Mouse (Mus musculus) kidney, postnatal 0 days (tissue): ENCODE data around the gene Olfr398. TPM values are rescaled to one million over a fixed set of nuclear protein-coding genes. Genes with fewer than 3 reads are reported as not detected.

ENCODE experiments used
- ATAC-seq: fragments of 200-750 bp; cut with Nextera tagmentation; replicated peaks from 2 replicates; pipeline ENCODE4 v1.8.0; 2017; ENCODE audit warnings: low read depth, moderate number of reproducible peaks, moderate TSS enrichment, moderate library complexity; ENCODE audit not compliant: low FRiP score
- DNase-seq: peaks from one replicate; pipeline ENCODE4 v3.0.0-alpha.2; 2016; ENCODE audit warnings: low spot score
- H3K27ac ChIP-seq: fragments of 300-500 bp; sonication (generic); 2 replicates; pipeline ENCODE4 v1.5.1; 2014; ENCODE audit warnings: mild to moderate bottlenecking
- H3K27me3 ChIP-seq: fragments of 300-500 bp; sonication (generic); 2 replicates; pipeline ENCODE4 v1.6.1; 2014; ENCODE audit warnings: low read length, mixed read lengths; ENCODE audit not compliant: insufficient read depth
- H3K36me3 ChIP-seq: fragments of 300-500 bp; sonication (generic); 2 replicates; pipeline ENCODE4 v1.6.1; 2014; ENCODE audit warnings: low read length, mixed read lengths; ENCODE audit not compliant: insufficient read depth
- H3K4me1 ChIP-seq: fragments of 300-500 bp; sonication (generic); replicated peaks from 2 replicates; pipeline ENCODE4 v1.6.1; 2014; ENCODE audit warnings: antibody characterized with exemption, low read length, mixed read lengths; ENCODE audit not compliant: insufficient read depth
- H3K4me2 ChIP-seq: fragments of 300-500 bp; sonication (generic); 2 replicates; pipeline ENCODE4 v1.6.1; 2014; ENCODE audit warnings: mild to moderate bottlenecking, low read length, moderate library complexity, mixed read lengths
- H3K4me3 ChIP-seq: fragments of 300-500 bp; sonication (generic); replicated peaks from 2 replicates; pipeline ENCODE4 v1.5.1; 2014; ENCODE audit warnings: low read depth, low read length
- H3K9ac ChIP-seq: fragments of 300-500 bp; sonication (generic); 2 replicates; pipeline ENCODE4 v1.6.1; 2014; ENCODE audit warnings: low read depth, low read length
- H3K9me3 ChIP-seq: fragments of 300-500 bp; sonication (generic); replicated peaks from 2 replicates; pipeline ENCODE4 v1.6.1; 2016; ENCODE audit warnings: low read length, inconsistent platforms, mixed read lengths
- CTCF ChIP-seq: IDR thresholded peaks from 2 replicates; pipeline ENCODE4 v1.5.1; 2016; ENCODE audit warnings: antibody characterized with exemption, low read depth, mild to moderate bottlenecking, moderate library complexity
- WGBS: fragments of 180-500 bp; shearing (Covaris S2); extraction: QIAGEN DNeasy Blood & Tissue Kit; methylation state at CpG from one replicate; pipeline ENCODE4 v1.1.7; 2014; 5-methylcytosine and 5-hydroxymethylcytosine counted together
- polyA plus RNA-seq: library from polyadenylated mRNA; unstranded; fragments of >200 nt; fragmentation: Nextera tagmentation; extraction: Ambion mirVana; gene quantifications from 2 replicates; pipeline ENCODE4 v1.2.1, GENCODE M21; 2015

Olfr398 gene
- not detected in 2 replicates for polyA plus RNA-seq

DNA sequence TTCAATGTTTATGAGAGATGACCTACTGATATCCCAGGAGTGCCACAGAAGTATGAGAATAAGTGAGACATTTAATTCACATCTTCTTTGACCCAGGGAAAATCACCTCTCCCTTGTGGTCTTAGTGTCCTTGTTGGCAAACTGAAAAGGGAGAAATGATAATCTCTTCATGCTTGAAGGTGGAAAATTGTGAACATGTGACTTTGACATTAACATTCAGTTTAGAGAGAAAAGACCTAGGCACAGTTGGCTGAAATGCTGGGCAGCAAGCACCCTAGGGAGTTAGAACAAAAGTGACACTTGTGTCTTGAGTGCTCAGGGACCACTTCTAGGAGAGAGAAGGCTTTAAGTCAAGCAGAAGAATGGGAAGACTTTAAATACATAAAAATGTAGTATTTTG, at the start of gene Olfr398:
TSS of gene Olfr398 (minus strand) at position 101 of the 400 bp plus-strand sequence.
- DNase-seq (no peak), ATAC-seq (no peak)
- Histone ChIP-seq H3K4me1 (no peaks in the 10 kb centered on the region), H3K4me2 (no peak within 1 kb of the TSS), H3K36me3 (no peaks in the 10 kb centered on the region), H3K9me3 (no peaks in the 10 kb centered on the region; the same call in 1 of the 2 replicates), H3K9ac (no peak within 1 kb of the TSS), H3K4me3 (no peak within 1 kb of the TSS), H3K27me3 (no peaks in the 10 kb centered on the region), H3K27ac (no peak within 1 kb of the TSS)
- no peak for TF ChIP-seq CTCF

DNA sequence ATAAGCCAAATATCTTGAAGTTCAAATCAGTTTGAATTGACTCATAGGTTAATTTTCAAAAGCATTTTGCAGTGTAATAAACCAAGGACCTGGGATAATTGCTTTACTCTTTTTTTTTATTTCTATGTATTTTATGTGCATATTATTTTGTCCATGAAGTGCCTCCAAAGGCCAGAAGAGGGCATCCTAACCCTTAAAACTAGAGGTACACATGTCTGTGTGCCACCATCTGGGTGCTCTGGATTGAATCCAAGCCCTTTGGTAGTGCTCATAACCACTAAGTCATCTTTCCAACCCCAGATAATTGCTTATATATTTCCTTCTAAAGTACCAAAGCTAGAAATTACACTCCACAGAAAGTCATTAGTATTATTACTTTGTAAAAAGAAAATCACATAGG, 2.9 kb upstream of the Olfr398 start:
- Histone ChIP-seq H3K27me3 (no peaks in the 10 kb centered on the region), H3K4me2 (no peak overlapping the region), H3K36me3 (no peaks in the 10 kb centered on the region), H3K9me3 (no peaks in the 10 kb centered on the region; the same call in 1 of the 2 replicates), H3K9ac (no peak overlapping the region), H3K4me1 (no peaks in the 10 kb centered on the region), H3K27ac (no peak overlapping the region), H3K4me3 (no peak overlapping the region)
- ATAC-seq (no peak), DNase-seq (no peak)
- TF ChIP-seq CTCF: no peak

DNA sequence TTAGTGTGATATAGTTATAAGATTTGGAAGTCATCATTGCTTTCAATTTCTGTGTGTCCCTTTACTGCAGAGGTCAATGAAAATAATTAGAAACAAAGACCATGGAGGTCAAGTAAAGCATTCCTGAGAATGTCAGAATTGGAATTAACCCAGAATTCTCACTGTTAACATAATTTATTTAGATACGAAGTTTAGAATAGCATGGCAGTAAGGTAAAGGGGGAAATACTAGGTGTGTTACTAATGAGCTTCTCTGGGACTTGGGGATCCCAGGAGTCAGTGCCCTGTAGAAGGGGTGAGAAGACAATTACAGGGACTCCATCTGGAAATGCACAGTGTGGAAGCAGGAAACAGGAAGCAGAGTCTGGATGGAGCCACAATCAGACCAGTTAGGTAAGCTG, 29.7 kb downstream of the Olfr398 start, which contains the start of gene Olfr397:
TSS of gene Olfr397 (plus strand) at position 301 of the 400 bp plus-strand sequence.
- H3K4me3 ChIP-seq: no peak within 1 kb of the TSS

DNA sequence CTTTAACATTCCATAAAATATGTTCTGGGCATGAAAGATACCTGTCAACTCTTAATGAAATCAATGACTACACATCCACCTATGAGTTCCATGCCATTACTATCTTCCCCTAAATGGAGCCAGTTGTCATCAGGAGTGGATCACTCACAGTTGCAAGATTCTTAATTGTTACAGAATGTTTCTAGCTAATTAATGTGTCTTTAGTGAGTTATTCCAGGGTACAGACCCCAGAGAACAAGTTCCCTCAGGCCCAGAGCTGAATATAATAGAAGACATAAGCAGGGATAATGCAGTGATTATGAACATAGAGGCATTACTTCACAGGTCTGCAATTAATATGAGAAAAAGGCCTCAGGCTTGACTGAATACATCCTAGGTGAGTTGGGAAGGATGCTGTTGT, 53.8 kb downstream of the Olfr398 start, which contains the start of gene Olfr23:
TSS of gene Olfr23 (plus strand) at position 301 of the 400 bp plus-strand sequence.
- no peaks in the 10 kb centered on the region for H3K36me3 ChIP-seq
- H3K4me1 ChIP-seq: no peaks in the 10 kb centered on the region
- H3K4me2 ChIP-seq: no peak within 1 kb of the TSS
- H3K9ac ChIP-seq: no peak within 1 kb of the TSS
- H3K9me3 ChIP-seq: no peaks in the 10 kb centered on the region
- ATAC-seq (no peak), DNase-seq (no peak)
- no peak within 1 kb of the TSS for H3K27ac ChIP-seq
- no peaks in the 10 kb centered on the region for H3K27me3 ChIP-seq
- no peak within 1 kb of the TSS for H3K4me3 ChIP-seq
- no peak for TF ChIP-seq CTCF

More for the DNA sequence above, 29.7 kb downstream of the Olfr398 start, which contains the start of gene Olfr397:
- H3K27me3 ChIP-seq: no peaks in the 10 kb centered on the region
- no peak within 1 kb of the TSS for H3K27ac ChIP-seq
- DNase-seq: no peak
- no peak within 1 kb of the TSS for H3K4me2 ChIP-seq
- no peak for TF ChIP-seq CTCF
- H3K9ac ChIP-seq: no peak within 1 kb of the TSS
- 79% methylated on average over 1 of the region's 1 CpGs for WGBS
- no peaks in the 10 kb centered on the region for H3K36me3 ChIP-seq
- no peaks in the 10 kb centered on the region for H3K9me3 ChIP-seq
- H3K4me1 ChIP-seq: no peaks in the 10 kb centered on the region
- ATAC-seq: no peak

Other genes starting within 250 kb of the Olfr398 start
- not detected in 2 replicates for gene Olfr389, start 209.7 kb downstream of the Olfr398 start, polyA plus RNA-seq
- gene Olfr390, start 207.4 kb downstream of the Olfr398 start, polyA plus RNA-seq: not detected in 2 replicates
- not detected in 2 replicates for gene Olfr391-ps, start 187.4 kb downstream of the Olfr398 start, polyA plus RNA-seq
- not detected in 2 replicates for gene Olfr392, start 173.4 kb downstream of the Olfr398 start, polyA plus RNA-seq
- gene Olfr393, start 139.0 kb downstream of the Olfr398 start, polyA plus RNA-seq: not detected in 2 replicates
- gene Olfr394, start 99.6 kb downstream of the Olfr398 start, polyA plus RNA-seq: not detected in 2 replicates
- gene Olfr395, start 81.1 kb downstream of the Olfr398 start, polyA plus RNA-seq: not detected in 2 replicates
- gene Olfr23, start 53.7 kb downstream of the Olfr398 start, polyA plus RNA-seq: not detected in 2 replicates
- gene Olfr397, start 29.6 kb downstream of the Olfr398 start, polyA plus RNA-seq: not detected in 2 replicates
- not detected in 2 replicates for gene Olfr139, start 66.1 kb upstream of the Olfr398 start, polyA plus RNA-seq
- gene Olfr399, start 66.2 kb upstream of the Olfr398 start, polyA plus RNA-seq: not detected in 2 replicates
- 0.17 and 0.19 TPM in 2 replicates for gene Zfp616, start 79.5 kb upstream of the Olfr398 start, polyA plus RNA-seq
- gene Olfr401, start 123.3 kb upstream of the Olfr398 start, polyA plus RNA-seq: not detected in 2 replicates
- gene Olfr402, start 163.1 kb upstream of the Olfr398 start, polyA plus RNA-seq: not detected in 2 replicates
- gene Olfr403, start 195.8 kb upstream of the Olfr398 start, polyA plus RNA-seq: not detected in 2 replicates
- gene Olfr43, start 221.0 kb upstream of the Olfr398 start, polyA plus RNA-seq: not detected in 2 replicates